ENCODE assay signal across 9 mouse cellular contexts in the genomic region with DNA sequence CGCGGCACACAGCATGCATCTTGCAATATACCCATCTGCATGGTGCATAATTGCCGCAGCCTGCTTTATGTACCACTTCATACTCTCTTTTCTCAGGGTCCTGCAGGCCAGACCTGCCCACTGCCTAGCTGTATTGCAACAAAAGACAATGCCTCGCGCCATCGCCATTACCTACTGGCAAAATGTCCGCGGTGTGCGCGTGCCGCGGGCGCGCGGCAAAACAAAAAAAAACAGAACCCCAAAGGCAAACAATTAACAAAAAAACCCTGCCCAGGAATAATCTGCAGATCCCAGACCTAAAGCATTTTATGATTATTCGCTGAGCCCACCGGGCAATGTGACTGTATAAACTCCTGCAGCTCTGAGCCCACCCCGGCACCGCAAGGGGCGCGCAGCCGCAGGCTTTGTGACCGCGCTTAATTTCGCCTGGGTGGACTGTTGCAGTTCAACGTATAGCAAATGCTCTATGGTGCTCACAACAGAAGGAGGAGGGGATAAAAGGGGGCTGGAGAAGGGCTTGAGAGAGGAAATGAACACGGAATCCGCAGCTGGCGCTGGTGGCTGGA. TPM values are rescaled to one million over a fixed set of nuclear protein-coding genes. Genes with fewer than 3 reads are reported as not detected.
DNase-seq lines count a peak whose midpoint lies in the region; ATAC-seq and TF ChIP-seq lines count a peak whose summit lies in the region.
"Had no signal": no experiment of that assay in that cellular context is flagged by ENCODE, and none has a peak within 500 bp of the region (broad histone marks: within the 10 kb centered on the region; RNA-seq: fewer than 3 reads in every experiment).

No protein-coding gene starts in this region.

- H3K4me3 ChIP-seq in kidney, embryonic 14.5 days (ENCODE audit: low read length): peak overlapping the region; percentile 62
- no peak overlapping the region for H3K4me3 ChIP-seq in kidney, adult 2 months (ENCODE audit: insufficient read depth, low read depth, low read length)
- peak overlapping the region; percentile 62 for H3K4me3 ChIP-seq in bone marrow, adult 2 months (replicated peaks; ENCODE audit: control insufficient read depth, low read depth, low read length)
- H3K4me3 ChIP-seq in hindbrain, embryonic 16.5 days (ENCODE audit: low read length): peak overlapping the region; percentile 65
- peak overlapping the region; percentile 59 for H3K4me3 ChIP-seq in midbrain, embryonic 16.5 days (ENCODE audit: low read depth, low read length)

- peak overlapping the region; percentile 52; the same call in 1 of the 2 replicates for H3K9ac ChIP-seq in kidney, embryonic 14.5 days (ENCODE audit: low read depth, low read length)
- H3K9ac ChIP-seq in hindbrain, embryonic 16.5 days (ENCODE audit: low read depth, low read length): no peak overlapping the region
- H3K9ac ChIP-seq in midbrain, embryonic 16.5 days (ENCODE audit: low read depth, low read length): no peak overlapping the region

- intact Hi-C loops in left cerebral cortex, postnatal 14 days (cut with DNase I): loop anchor here (10.0 kb wide), 1 partner anchor 1111 kb away; no protein-coding TSS in a partner anchor

- ATAC-seq in kidney, embryonic 14.5 days (ENCODE audit: low FRiP score, low TSS enrichment): peak; percentile 7; the same call in 1 of the 2 replicates
- ATAC-seq in hindbrain, embryonic 16.5 days: no peak
- no peak; the same call in 1 of the 2 replicates for ATAC-seq in midbrain, embryonic 16.5 days
- ATAC-seq: Patski had no signal

- TF ChIP-seq POLR2A in kidney, adult 2 months (IDR thresholded peaks at IDR 0.05; ENCODE audit: low read depth, low read length): no peak
- TF ChIP-seq POLR2A in bone marrow, adult 2 months (IDR thresholded peaks at IDR 0.05; ENCODE audit: borderline replicate concordance, control insufficient read depth, low read depth, low read length): no peak

- peak overlapping the region; percentile 53; the same call in 1 of the 2 replicates for H3K27ac ChIP-seq in kidney, embryonic 14.5 days (ENCODE audit: low read depth, low read length)
- H3K27ac ChIP-seq in kidney, adult 2 months (ENCODE audit: insufficient read depth, low read depth, low read length): no peak overlapping the region
- no peak overlapping the region for H3K27ac ChIP-seq in bone marrow, adult 2 months (ENCODE audit: control insufficient read depth, insufficient read depth, low read depth, low read length, poor library complexity)
- no peak overlapping the region for H3K27ac ChIP-seq in hindbrain, embryonic 16.5 days (ENCODE audit: low read depth, low read length)
- H3K27ac ChIP-seq in midbrain, embryonic 16.5 days (ENCODE audit: low read length): no peak overlapping the region

- TF ChIP-seq CTCF in kidney, adult 2 months (conservative IDR thresholded peaks at IDR 0.05; ENCODE audit: insufficient read depth, insufficient read length, low read depth, low read length): no peak
- no peak for TF ChIP-seq CTCF in bone marrow, adult 2 months (IDR thresholded peaks at IDR 0.05; ENCODE audit: control insufficient read depth, insufficient read depth, low read length)

- peaks cover 65% of the 10 kb centered on the region for H3K9me3 ChIP-seq in kidney, embryonic 14.5 days (ENCODE audit: control insufficient read depth, low read length)
- H3K9me3 ChIP-seq in hindbrain, embryonic 16.5 days (ENCODE audit: control insufficient read depth, low read length): peaks cover 58% of the 10 kb centered on the region
- peaks cover 36% of the 10 kb centered on the region for H3K9me3 ChIP-seq in midbrain, embryonic 16.5 days (replicated peaks; ENCODE audit: control insufficient read depth, low read length, poor library complexity, severe bottlenecking)

- DNase-seq in kidney, adult 2 months: no peak
- no peak for DNase-seq in ovary, adult 18-20 months (ENCODE audit: low spot score)
- DNase-seq in left cerebral cortex, postnatal 14 days (ENCODE audit: low spot score in 2 of 2): no peak
- DNase-seq in right cerebral cortex, postnatal 14 days: no peak

- H3K27me3 ChIP-seq in kidney, embryonic 14.5 days (ENCODE audit: control insufficient read depth, insufficient read depth, low read length): peaks cover 29% of the 10 kb centered on the region
- H3K27me3 ChIP-seq in kidney, adult 2 months (replicated peaks; ENCODE audit: control insufficient read depth, insufficient read depth, low read length): no peaks in the 10 kb centered on the region
- peaks cover 11% of the 10 kb centered on the region for H3K27me3 ChIP-seq in hindbrain, embryonic 16.5 days (replicated peaks; ENCODE audit: control insufficient read depth, insufficient read depth, low read length)
- peaks cover 13% of the 10 kb centered on the region for H3K27me3 ChIP-seq in midbrain, embryonic 16.5 days (ENCODE audit: control insufficient read depth, insufficient read depth, low read depth, low read length)
- H3K27me3 ChIP-seq: Patski had no signal

- H3K4me1 ChIP-seq in kidney, embryonic 14.5 days (ENCODE audit: control insufficient read depth, insufficient read depth, low read length): peaks cover 13% of the 10 kb centered on the region; the same call in 1 of the 2 replicates
- H3K4me1 ChIP-seq in kidney, adult 2 months (ENCODE audit: control insufficient read depth, insufficient read depth, low read length): no peaks in the 10 kb centered on the region
- H3K4me1 ChIP-seq in bone marrow, adult 2 months (ENCODE audit: control insufficient read depth, insufficient read depth, low read length): no peaks in the 10 kb centered on the region
- peaks cover 32% of the 10 kb centered on the region for H3K4me1 ChIP-seq in hindbrain, embryonic 16.5 days (ENCODE audit: control insufficient read depth, insufficient read depth, low read depth, low read length)
- peaks cover 36% of the 10 kb centered on the region for H3K4me1 ChIP-seq in midbrain, embryonic 16.5 days (ENCODE audit: control insufficient read depth, insufficient read depth, low read length)

- H3K4me2 ChIP-seq in kidney, embryonic 14.5 days (replicated peaks; ENCODE audit: low read depth, low read length): peak overlapping the region; percentile 38
- H3K4me2 ChIP-seq in hindbrain, embryonic 16.5 days (ENCODE audit: low read length): peak overlapping the region; percentile 67
- peak overlapping the region; percentile 61 for H3K4me2 ChIP-seq in midbrain, embryonic 16.5 days (ENCODE audit: low read length)

- H3K36me3 ChIP-seq in kidney, embryonic 14.5 days (ENCODE audit: control insufficient read depth, insufficient read depth, low read length): peaks cover 4% of the 10 kb centered on the region; the same call in 1 of the 2 replicates
- no peaks in the 10 kb centered on the region for H3K36me3 ChIP-seq in kidney, adult 2 months (ENCODE audit: control insufficient read depth, insufficient read depth, low read length)
- no peaks in the 10 kb centered on the region for H3K36me3 ChIP-seq in hindbrain, embryonic 16.5 days (ENCODE audit: control insufficient read depth, insufficient read depth, low read length)
- H3K36me3 ChIP-seq in midbrain, embryonic 16.5 days (ENCODE audit: control insufficient read depth, insufficient read depth, low read length): no peaks in the 10 kb centered on the region

- 58% methylated on average over 29 of the region's 29 CpGs for WGBS in kidney, embryonic 14.5 days
- WGBS in kidney, adult 2 months: 52% methylated on average over 29 of the region's 29 CpGs
- 53% methylated on average over 29 of the region's 29 CpGs for WGBS in bone marrow, adult 2 months
- 50% methylated on average over 29 of the region's 29 CpGs for WGBS in hindbrain, embryonic 16.5 days
- 44% methylated on average over 29 of the region's 29 CpGs for WGBS in midbrain, embryonic 16.5 days

RNA-seq across cellular contexts. Expression of a gene that starts 11.9 kb away (rescaled TPM):
- polyA plus RNA-seq in kidney, embryonic 14.5 days (2014; fragmentation: Nextera tagmentation; extraction: Ambion mirVana): 1,459 and 1,592 TPM in 2 replicates
- 872 and 1,035 TPM in 2 replicates for polyA plus RNA-seq in kidney, adult 2 months (2012; rRNA removed)
- 159 and 173 TPM in 2 replicates for polyA plus RNA-seq in bone marrow, adult 2 months (2011; ENCODE audit: insufficient read depth, insufficient read length, low replicate concordance, missing spikeins)
- polyA plus RNA-seq in hindbrain, embryonic 16.5 days (2015; fragmentation: Nextera tagmentation; extraction: Ambion mirVana): 1,030 and 1,626 TPM in 2 replicates
- polyA plus RNA-seq in midbrain, embryonic 16.5 days (2015; fragmentation: Nextera tagmentation; extraction: Ambion mirVana): 1,445 and 1,454 TPM in 2 replicates
- 1,000 to 10,000 TPM; 1,818 to 2,021 TPM for total RNA-seq in left cerebral cortex, postnatal 14 days (2021)

RNA-seq across cellular contexts. Expression of a gene that starts 50.5 kb away (rescaled TPM):
- polyA plus RNA-seq in kidney, embryonic 14.5 days (2014; fragmentation: Nextera tagmentation; extraction: Ambion mirVana): 10.1 and 15.0 TPM in 2 replicates
- not detected in 2 replicates for polyA plus RNA-seq in kidney, adult 2 months (2012; rRNA removed)
- polyA plus RNA-seq in bone marrow, adult 2 months (2011; ENCODE audit: insufficient read depth, insufficient read length, low replicate concordance, missing spikeins): 0.66 TPM in 1 of 2 replicates, not detected in the other
- 15.1 and 23.5 TPM in 2 replicates for polyA plus RNA-seq in hindbrain, embryonic 16.5 days (2015; fragmentation: Nextera tagmentation; extraction: Ambion mirVana)
- 11.1 and 15.0 TPM in 2 replicates for polyA plus RNA-seq in midbrain, embryonic 16.5 days (2015; fragmentation: Nextera tagmentation; extraction: Ambion mirVana)
- total RNA-seq in left cerebral cortex, postnatal 14 days (2021): 1 to 10 TPM; 2.3 to 2.7 TPM
